Mouse (Mus musculus) spleen, postnatal 14 days (tissue): ENCODE results near the gene Tdrd12.
"Not testable (repeated sequence)": the region's sequence is repeated elsewhere in the genome, so short reads cannot be mapped to it uniquely, and the experiment has no call there.

Source experiments
- DNase-seq, 2 experiments: peaks; one replicate each; pipeline ENCODE4 v3.0.0; 2021 to 2022; ENCODE audit warnings: low spot score in 2 of 2

Tdrd12 gene

GRCm38 (mm10) chr7:35537562-35537961, at the start of gene Tdrd12:
Gene Tdrd12, minus strand, starts transcription at chr7:35537745.
- DNase-seq, result no peak

- no peak for DNase-seq
Measured at GRCm38 (mm10) chr7:35586906-35587445, 49.4 kb upstream of the Tdrd12 start.

GRCm38 (mm10) chr7:35586055-35586905, 48.7 kb upstream of the Tdrd12 start, which contains the start of gene Ankrd27:
Gene Ankrd27, plus strand, starts transcription at chr7:35586244.
- peak; percentile 85 to 90 for DNase-seq

- peak in 1 of 2 experiments; percentile 7 for DNase-seq
Measured at GRCm38 (mm10) chr7:35585191-35586054, 47.9 kb upstream of the Tdrd12 start, which contains the start of gene Rgs9bp. Gene Rgs9bp, minus strand, starts transcription at chr7:35585582.

- peak in 1 of 2 experiments; percentile 26 for DNase-seq
Measured at GRCm38 (mm10) chr7:35584786-35585190, 47.2 kb upstream of the Tdrd12 start.

GRCm38 (mm10) chr7:35584068-35584785, 46.7 kb upstream of the Tdrd12 start:
- DNase-seq, result peak in 1 of 2 experiments; percentile 2

- DNase-seq, result no peak
Measured at GRCm38 (mm10) chr7:35583476-35584025, 46.0 kb upstream of the Tdrd12 start.

GRCm38 (mm10) chr7:35582719-35583118, 45.2 kb upstream of the Tdrd12 start:
- DNase-seq, result no peak

- peak; percentile 22 to 52 for DNase-seq
Measured at GRCm38 (mm10) chr7:35579849-35580248, 42.3 kb upstream of the Tdrd12 start.

GRCm38 (mm10) chr7:35570883-35571282, 33.3 kb upstream of the Tdrd12 start:
- not testable (repeated sequence) for DNase-seq

GRCm38 (mm10) chr7:35569724-35570123, 32.2 kb upstream of the Tdrd12 start:
- DNase-seq, result not testable (repeated sequence)

GRCm38 (mm10) chr7:35565965-35566364, 28.4 kb upstream of the Tdrd12 start:
- not testable (repeated sequence) for DNase-seq

GRCm38 (mm10) chr7:35564872-35565271, 27.3 kb upstream of the Tdrd12 start:
- DNase-seq, result not testable (repeated sequence)

- DNase-seq, result no peak
Measured at GRCm38 (mm10) chr7:35564067-35564865, 26.7 kb upstream of the Tdrd12 start.

GRCm38 (mm10) chr7:35563071-35563470, 25.5 kb upstream of the Tdrd12 start:
- no peak for DNase-seq

GRCm38 (mm10) chr7:35559838-35560237, 22.3 kb upstream of the Tdrd12 start:
- DNase-seq, result no peak

GRCm38 (mm10) chr7:35558681-35559080, 21.1 kb upstream of the Tdrd12 start:
- DNase-seq, result no peak

GRCm38 (mm10) chr7:35557577-35557976, 20.0 kb upstream of the Tdrd12 start:
- no peak for DNase-seq

- no peak for DNase-seq
Measured at GRCm38 (mm10) chr7:35556905-35557304, 19.4 kb upstream of the Tdrd12 start.

GRCm38 (mm10) chr7:35556205-35556603, 18.7 kb upstream of the Tdrd12 start, which contains the start of gene Nudt19:
Gene Nudt19, minus strand, starts transcription at chr7:35556304.
- no peak for DNase-seq
